Mouse (Mus musculus) lung, embryonic 14.5 days (tissue): ENCODE data around the gene Wdr62. TPM values are rescaled to one million over a fixed set of nuclear protein-coding genes. Genes with fewer than 3 reads are reported as not detected.

Experiments
- ATAC-seq: fragments of 200-750 bp; cut with Nextera tagmentation; 2 replicates; pipeline ENCODE4 v1.8.0; 2017; ENCODE audit warnings: mild to moderate bottlenecking, moderate TSS enrichment, moderate library complexity; ENCODE audit not compliant: insufficient read depth
- DNase-seq: peaks from one replicate; pipeline ENCODE4 v3.0.0-alpha.2; 2015
- H3K27ac ChIP-seq: fragments of 300-500 bp; sonication (generic); 2 replicates; pipeline ENCODE4 v1.5.1; 2014; ENCODE audit warnings: low read depth, mild to moderate bottlenecking, moderate library complexity
- H3K27me3 ChIP-seq: fragments of 300-500 bp; sonication (generic); 2 replicates; pipeline ENCODE4 v1.6.1; 2014; ENCODE audit warnings: low read length, control low read depth; ENCODE audit not compliant: insufficient read depth
- H3K36me3 ChIP-seq: fragments of 300-500 bp; sonication (generic); 2 replicates; pipeline ENCODE4 v1.6.1; 2014; ENCODE audit warnings: control low read depth; ENCODE audit not compliant: insufficient read depth
- H3K4me1 ChIP-seq: fragments of 300-500 bp; sonication (generic); 2 replicates; pipeline ENCODE4 v1.6.1; 2014; ENCODE audit warnings: antibody characterized with exemption, control low read depth; ENCODE audit not compliant: insufficient read depth
- H3K4me2 ChIP-seq: fragments of 300-500 bp; sonication (generic); 2 replicates; pipeline ENCODE4 v1.6.1; 2014; ENCODE audit warnings: mild to moderate bottlenecking
- H3K4me3 ChIP-seq: fragments of 300-500 bp; sonication (generic); 2 replicates; pipeline ENCODE4 v1.5.1; 2014; ENCODE audit warnings: low read depth, low read length
- H3K9ac ChIP-seq: fragments of 300-500 bp; sonication (generic); 2 replicates; pipeline ENCODE4 v1.6.1; 2014
- H3K9me3 ChIP-seq: fragments of 300-500 bp; sonication (generic); 2 replicates; pipeline ENCODE4 v1.6.1; 2016; ENCODE audit warnings: low read depth, low read length, control low read depth
- CTCF ChIP-seq: IDR thresholded peaks from 2 replicates; pipeline ENCODE4 v1.5.1; 2016; ENCODE audit warnings: antibody characterized with exemption, low read depth
- WGBS: fragments of 180-500 bp; shearing (Covaris S2); extraction: QIAGEN DNeasy Blood & Tissue Kit; methylation state at CpG from one replicate; pipeline ENCODE4 v1.1.7; 2014; 5-methylcytosine and 5-hydroxymethylcytosine counted together
- polyA plus RNA-seq: library from polyadenylated mRNA; unstranded; fragments of >200 nt; fragmentation: Nextera tagmentation; extraction: Ambion mirVana; gene quantifications from 2 replicates; pipeline ENCODE4 v1.2.1, GENCODE M21; 2014

Gene Wdr62
- polyA plus RNA-seq, 1 experiment from 2014 or later, result 16.3 TPM

GRCm38 (mm10) chr7:30300914-30301313, 20.7 kb upstream of the Wdr62 start:
- Histone ChIP-seq H3K4me1 (no peaks in the 10 kb centered on the region), H3K9ac (no peak overlapping the region), H3K4me3 (no peak overlapping the region), H3K27me3 (no peaks in the 10 kb centered on the region), H3K27ac (no peak overlapping the region), H3K4me2 (no peak overlapping the region), H3K36me3 (peaks cover 67% of the 10 kb centered on the region), H3K9me3 (no peaks in the 10 kb centered on the region)
- DNase-seq (peak; percentile 64), ATAC-seq (no peak)
- peak; percentile 70 for TF ChIP-seq CTCF
- WGBS, result 53% methylated on average over 3 of the region's 3 CpGs

GRCm38 (mm10) chr7:30297266-30297665, 17.0 kb upstream of the Wdr62 start:
- Histone ChIP-seq H3K4me3 (no peak overlapping the region), H3K9ac (no peak overlapping the region), H3K27me3 (no peaks in the 10 kb centered on the region), H3K4me2 (no peak overlapping the region), H3K27ac (no peak overlapping the region), H3K9me3 (no peaks in the 10 kb centered on the region), H3K4me1 (no peaks in the 10 kb centered on the region), H3K36me3 (peaks cover 56% of the 10 kb centered on the region)
- DNase-seq (no peak), ATAC-seq (no peak)
- TF ChIP-seq CTCF, result no peak
- WGBS, result 77% methylated on average over 16 of the region's 16 CpGs

DNA sequence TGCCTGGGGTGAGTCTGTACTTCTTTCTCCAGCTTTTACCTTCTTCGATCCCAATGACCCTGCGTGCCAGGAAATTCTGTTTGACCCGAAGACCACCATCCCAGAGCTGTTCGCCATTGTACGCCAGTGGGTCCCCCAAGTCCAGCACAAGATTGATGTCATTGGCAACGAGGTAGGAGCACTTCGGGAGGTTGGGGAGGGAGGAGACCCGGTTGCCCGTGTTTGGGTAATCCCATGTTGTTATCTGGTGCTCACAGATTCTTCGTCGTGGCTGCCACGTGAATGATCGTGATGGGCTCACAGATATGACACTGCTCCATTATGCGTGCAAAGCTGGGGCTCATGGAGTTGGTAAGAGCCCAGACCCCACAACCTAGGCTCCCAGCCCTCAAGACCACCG, 16.6 kb upstream of the Wdr62 start:
- Histone ChIP-seq H3K4me3 (no peak overlapping the region), H3K9me3 (no peaks in the 10 kb centered on the region), H3K9ac (no peak overlapping the region), H3K27me3 (no peaks in the 10 kb centered on the region), H3K4me2 (no peak overlapping the region), H3K36me3 (peaks cover 52% of the 10 kb centered on the region), H3K27ac (no peak overlapping the region), H3K4me1 (no peaks in the 10 kb centered on the region)
- no peak for TF ChIP-seq CTCF
- ATAC-seq (no peak), DNase-seq (no peak)
- 92% methylated on average over 15 of the region's 15 CpGs for WGBS

DNA sequence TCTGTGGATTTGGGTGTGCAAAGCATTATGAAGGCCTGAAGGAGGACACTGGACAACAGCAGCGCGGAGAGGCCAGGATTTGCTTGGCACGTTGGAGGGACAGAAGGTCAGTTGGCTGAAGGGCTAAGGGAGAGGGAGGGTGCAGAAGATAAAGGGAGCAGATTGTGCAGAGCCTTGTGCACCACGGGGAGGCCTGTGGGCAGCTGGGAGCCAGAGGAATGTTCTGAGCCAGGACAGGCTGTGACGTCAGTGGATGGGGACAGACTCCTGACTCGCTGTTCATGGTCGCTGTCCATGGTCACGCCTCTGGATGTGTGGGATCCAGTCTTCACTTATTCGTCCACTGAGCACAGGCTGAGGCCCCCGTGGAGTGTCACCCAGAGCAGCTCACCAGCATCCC, 14.9 kb upstream of the Wdr62 start:
- no peak overlapping the region for H3K9ac ChIP-seq

DNA sequence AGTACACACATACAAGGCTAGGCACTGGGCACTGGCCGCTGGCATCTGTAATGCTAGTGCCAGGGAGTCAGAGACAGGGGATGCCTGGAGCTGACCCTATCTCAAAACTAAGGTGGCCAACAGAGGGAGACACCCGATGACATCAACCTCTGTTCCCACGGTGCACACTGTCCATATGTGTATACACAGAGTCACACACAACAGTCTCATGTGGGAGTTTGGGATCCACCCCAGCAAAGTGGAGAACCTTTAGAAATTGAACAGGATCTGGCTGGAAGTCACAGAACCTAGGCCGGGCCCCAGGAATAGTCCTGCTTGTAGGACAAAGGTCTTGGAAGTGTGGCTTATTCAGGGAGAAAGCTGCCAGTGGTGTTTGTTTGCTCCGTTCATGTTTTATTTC, 14.1 kb upstream of the Wdr62 start:
- DNase-seq (no peak), ATAC-seq (no peak)
- Histone ChIP-seq H3K27ac (no peak overlapping the region), H3K27me3 (no peaks in the 10 kb centered on the region), H3K36me3 (peaks cover 39% of the 10 kb centered on the region), H3K4me1 (peaks cover 5% of the 10 kb centered on the region; the same call in 1 of the 2 replicates), H3K4me3 (no peak overlapping the region), H3K9ac (no peak overlapping the region), H3K9me3 (no peaks in the 10 kb centered on the region), H3K4me2 (no peak overlapping the region)
- no peak for TF ChIP-seq CTCF
- 79% methylated on average over 5 of the region's 5 CpGs for WGBS

More for the DNA sequence above, 14.9 kb upstream of the Wdr62 start:
- ATAC-seq (no peak), DNase-seq (peak; percentile 57)
- peaks cover 5% of the 10 kb centered on the region; the same call in 1 of the 2 replicates for H3K4me1 ChIP-seq
- H3K4me2 ChIP-seq, result no peak overlapping the region
- peaks cover 46% of the 10 kb centered on the region for H3K36me3 ChIP-seq
- TF ChIP-seq CTCF, result no peak
- no peak overlapping the region for H3K27ac ChIP-seq
- WGBS, result 58% methylated on average over 10 of the region's 10 CpGs
- no peak overlapping the region for H3K4me3 ChIP-seq
- H3K9me3 ChIP-seq, result no peaks in the 10 kb centered on the region
- H3K27me3 ChIP-seq, result no peaks in the 10 kb centered on the region

DNA sequence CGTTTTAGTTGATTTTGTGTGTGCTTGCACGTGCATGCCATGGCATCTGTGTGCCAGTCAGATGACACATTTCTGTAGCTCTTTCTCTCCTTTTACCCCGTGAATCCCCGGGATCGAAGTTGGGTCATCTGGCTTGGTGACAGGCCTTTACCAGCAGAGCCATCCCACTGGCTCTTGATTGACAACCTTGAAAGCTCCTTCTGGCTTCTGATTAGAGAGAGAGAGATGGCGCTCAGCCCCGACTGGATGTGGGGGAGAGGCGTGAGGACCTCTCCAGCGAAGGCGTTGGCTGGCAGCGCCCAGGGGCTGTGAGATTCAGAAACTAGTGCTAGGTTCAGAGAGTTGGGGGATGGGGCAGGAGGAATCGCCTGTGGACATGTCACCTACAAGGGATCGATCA, 13.6 kb upstream of the Wdr62 start:
- peaks cover 5% of the 10 kb centered on the region; the same call in 1 of the 2 replicates for H3K4me1 ChIP-seq
- ATAC-seq (no peak), DNase-seq (no peak)
- peaks cover 34% of the 10 kb centered on the region for H3K36me3 ChIP-seq
- no peak for TF ChIP-seq CTCF
- no peaks in the 10 kb centered on the region for H3K27me3 ChIP-seq
- H3K27ac ChIP-seq, result no peak overlapping the region
- 81% methylated on average over 13 of the region's 13 CpGs for WGBS
- H3K4me2 ChIP-seq, result no peak overlapping the region
- H3K9me3 ChIP-seq, result no peaks in the 10 kb centered on the region
- H3K9ac ChIP-seq, result no peak overlapping the region
- H3K4me3 ChIP-seq, result no peak overlapping the region

DNA sequence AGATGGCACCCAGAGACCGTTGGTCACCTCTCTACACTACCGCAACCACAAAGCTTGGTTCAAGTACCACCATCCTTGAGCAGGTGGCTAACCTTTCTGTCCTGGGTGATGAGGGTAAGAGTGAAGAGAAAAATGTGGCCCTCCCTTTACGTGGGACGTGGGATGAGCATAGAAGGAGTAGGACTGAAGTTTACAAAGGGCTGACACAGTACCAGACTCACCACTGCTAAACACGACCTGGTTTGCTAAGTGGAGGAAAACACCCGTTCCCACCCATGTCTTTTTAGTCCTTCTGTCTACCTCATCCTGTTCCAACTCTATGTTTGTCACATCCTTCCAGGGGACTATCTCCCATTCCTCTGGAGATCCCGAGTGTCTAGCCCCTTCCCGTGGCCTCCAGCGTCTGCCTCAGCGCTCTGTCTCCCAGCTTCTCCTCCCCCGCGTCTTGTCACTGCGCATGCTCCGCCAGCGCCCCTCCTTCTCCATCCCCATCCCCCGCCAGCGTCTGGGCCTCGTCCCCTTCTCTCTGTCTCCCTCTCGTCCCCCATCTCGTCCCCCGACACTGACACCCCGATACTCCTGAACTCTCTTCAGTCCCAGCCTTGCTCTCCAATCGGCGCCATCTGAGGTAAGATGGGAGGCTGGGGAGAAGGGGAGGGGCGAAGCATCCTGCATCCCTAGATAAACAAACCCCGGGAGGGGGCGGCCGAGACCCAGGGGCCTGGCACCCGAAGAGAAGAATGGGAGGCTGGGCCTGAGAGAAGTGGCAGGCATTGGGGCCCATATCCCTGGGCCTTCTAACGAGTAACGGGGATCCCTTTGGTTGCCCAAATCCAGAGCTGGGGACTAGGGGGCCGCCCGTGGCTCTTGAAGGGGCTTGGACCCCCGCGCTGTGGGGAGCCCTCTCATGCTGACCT, 11.3 kb upstream of the Wdr62 start, which contains the start of gene Clip3:
Clip3 (plus strand) TSS at position 514 of the 917 bp plus-strand sequence.
- no peaks in the 10 kb centered on the region for H3K27me3 ChIP-seq
- peak; percentile 80 for ATAC-seq
- peak; percentile 86 for DNase-seq
- peak within 1 kb of the TSS; percentile 68 for H3K4me2 ChIP-seq
- peak within 1 kb of the TSS; percentile 70 for H3K9ac ChIP-seq
- no peak for TF ChIP-seq CTCF
- no peaks in the 10 kb centered on the region for H3K9me3 ChIP-seq
- WGBS, result 6% methylated on average over 35 of the region's 35 CpGs
- H3K4me1 ChIP-seq, result peaks cover 5% of the 10 kb centered on the region; the same call in 1 of the 2 replicates
- peaks cover 13% of the 10 kb centered on the region; the same call in 1 of the 2 replicates for H3K36me3 ChIP-seq
- peak within 1 kb of the TSS; percentile 60 for H3K4me3 ChIP-seq
- peak within 1 kb of the TSS; percentile 38 for H3K27ac ChIP-seq
